Mouse (Mus musculus): ENCODE results near the gene Rab44.

GRCm38 (mm10) chr17:29093110-29093952 lies 20.6 kb upstream of the Rab44 start:
- TF ChIP-seq CTCF (IDR thresholded peaks at IDR 0.05; ENCODE audit: control insufficient read depth, insufficient read depth, insufficient read length) (no peak), CEBPB (IDR thresholded peaks at IDR 0.05; ENCODE audit: low read depth) (no peak), USF1 (IDR thresholded peaks at IDR 0.05; ENCODE audit: low read depth) (no peak), MAX (IDR thresholded peaks at IDR 0.05) (no peak), MYOD1 (IDR thresholded peaks at IDR 0.05; ENCODE audit: control insufficient read depth, insufficient read length, low read depth) (no peak), MYOG (IDR thresholded peaks at IDR 0.05; ENCODE audit: control insufficient read depth, extremely low read depth, insufficient read length) (no peak), FOSL1 (IDR thresholded peaks at IDR 0.05; ENCODE audit: insufficient read depth, low read length, poor library complexity, severe bottlenecking) (no peak)

Data from C2C12 (cell line).